Mouse (Mus musculus) olfactory bulb, adult 2 months (tissue): Measurements from ENCODE around the gene Ptgr2.

Experiments
- CTCF ChIP-seq: fragments of 200-500 bp; IDR thresholded peaks from 2 replicates; pipeline ENCODE4 v1.5.1; 2012; ENCODE audit warnings: low read depth, mild to moderate bottlenecking, low read length, moderate library complexity; ENCODE audit not compliant: insufficient read depth
- POLR2A ChIP-seq: fragments of 200-500 bp; IDR thresholded peaks from 2 replicates; pipeline ENCODE4 v1.6.1; 2012; ENCODE audit warnings: mild to moderate bottlenecking, low read depth, low read length, moderate library complexity; ENCODE audit not compliant: insufficient read depth

DNA sequence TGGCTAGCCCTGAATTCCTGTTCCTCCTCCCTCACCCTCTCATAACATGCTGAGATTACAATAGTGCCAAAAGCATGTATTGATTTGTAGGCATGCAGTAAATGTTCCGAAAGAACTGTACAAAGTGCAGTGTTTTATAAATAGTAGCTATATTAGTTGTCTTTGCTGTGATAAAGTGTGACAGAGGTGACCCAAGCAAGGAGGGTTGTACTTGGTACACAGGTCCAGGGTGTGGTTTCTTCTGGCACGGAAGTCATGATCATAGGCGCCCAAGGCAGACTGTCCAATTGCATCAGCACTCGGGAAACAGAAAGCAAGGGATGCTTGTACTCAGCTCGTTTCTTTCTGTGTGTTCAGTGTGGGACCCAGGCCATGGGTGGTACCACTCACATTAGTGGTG lies 19.1 kb downstream of the Ptgr2 start:
- TF ChIP-seq CTCF (no peak), POLR2A (no peak)
